Mouse (Mus musculus): Measurements from ENCODE around the gene Trim9.

The Trim9 gene

DNA sequence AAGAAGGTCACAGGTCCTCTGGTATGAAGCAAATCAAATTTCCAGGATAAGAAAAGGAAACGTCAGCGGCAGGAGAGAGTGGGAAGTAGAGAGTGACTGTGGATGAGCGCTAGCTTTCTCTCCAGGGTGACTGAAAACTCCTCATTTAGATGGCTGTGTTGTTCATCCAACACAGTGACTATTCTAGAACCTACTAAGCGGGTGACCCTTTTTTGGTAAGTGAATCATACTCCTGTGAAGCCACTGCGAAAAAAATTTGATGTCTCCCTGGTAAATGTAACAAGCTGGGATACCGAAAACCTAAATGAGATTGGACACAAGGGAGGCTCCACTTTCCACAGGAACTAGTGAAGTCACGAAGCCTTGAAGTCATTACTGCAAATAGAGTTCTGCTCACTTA, 39.5 kb downstream of the Trim9 start:
- no peaks in the 10 kb centered on the region for H3K27me3 ChIP-seq (ENCODE audit: insufficient read depth, low read length)

DNA sequence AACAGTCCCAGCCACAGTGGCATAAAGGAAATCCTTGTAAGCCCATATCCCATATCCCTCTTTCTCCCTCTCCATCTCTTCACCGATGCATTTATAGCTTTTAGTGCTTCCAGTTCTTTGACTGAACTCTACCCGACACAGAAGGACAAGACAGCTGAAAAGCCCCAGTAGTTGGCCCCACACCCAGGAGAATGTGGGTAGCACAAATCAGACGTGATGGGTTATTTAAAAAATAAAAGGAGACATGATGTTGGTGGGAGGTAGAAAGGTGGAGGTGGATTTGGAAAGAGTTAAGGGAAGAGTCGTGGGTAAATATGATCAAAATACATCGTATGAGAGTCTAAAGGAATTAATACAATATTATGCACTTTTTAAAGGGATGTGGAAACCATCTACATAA, 40.4 kb downstream of the Trim9 start:
- Histone ChIP-seq H3K27me3 (ENCODE audit: insufficient read depth, low read length) (no peaks in the 10 kb centered on the region), H3K9me3 (ENCODE audit: low read length) (no peaks in the 10 kb centered on the region), H3K36me3 (ENCODE audit: insufficient read depth, low read length) (no peaks in the 10 kb centered on the region), H3K4me1 (replicated peaks; ENCODE audit: low read depth, low read length) (no peaks in the 10 kb centered on the region), H3K4me3 (replicated peaks; ENCODE audit: low read length) (no peak overlapping the region)
- no peak for TF ChIP-seq POU5F1 (IDR thresholded peaks at IDR 0.05; ENCODE audit: borderline replicate concordance, low read length)
- TF ChIP-seq NANOG (IDR thresholded peaks at IDR 0.05; ENCODE audit: borderline replicate concordance, low read length): no peak
- no peak for TF ChIP-seq CTCF (conservative IDR thresholded peaks at IDR 0.05; ENCODE audit: low read length)

More for the DNA sequence above, 39.5 kb downstream of the Trim9 start:
- Histone ChIP-seq H3K4me1 (replicated peaks; ENCODE audit: low read depth, low read length) (no peaks in the 10 kb centered on the region), H3K9me3 (ENCODE audit: low read length) (no peaks in the 10 kb centered on the region), H3K36me3 (ENCODE audit: insufficient read depth, low read length) (no peaks in the 10 kb centered on the region), H3K4me3 (replicated peaks; ENCODE audit: low read length) (no peak overlapping the region)
- TF ChIP-seq CTCF (conservative IDR thresholded peaks at IDR 0.05; ENCODE audit: low read length) (no peak), NANOG (IDR thresholded peaks at IDR 0.05; ENCODE audit: borderline replicate concordance, low read length) (no peak), POU5F1 (IDR thresholded peaks at IDR 0.05; ENCODE audit: borderline replicate concordance, low read length) (no peak)

GRCm38 (mm10) chr12:70304014-70304413, 43.4 kb downstream of the Trim9 start:
- no peaks in the 10 kb centered on the region for H3K27me3 ChIP-seq (ENCODE audit: insufficient read depth, low read length)
- H3K4me1 ChIP-seq (replicated peaks; ENCODE audit: low read depth, low read length): no peaks in the 10 kb centered on the region
- TF ChIP-seq NANOG (IDR thresholded peaks at IDR 0.05; ENCODE audit: borderline replicate concordance, low read length): no peak
- no peak for TF ChIP-seq CTCF (conservative IDR thresholded peaks at IDR 0.05; ENCODE audit: low read length)
- no peak for TF ChIP-seq POU5F1 (IDR thresholded peaks at IDR 0.05; ENCODE audit: borderline replicate concordance, low read length)
- no peaks in the 10 kb centered on the region for H3K36me3 ChIP-seq (ENCODE audit: insufficient read depth, low read length)
- H3K9me3 ChIP-seq (ENCODE audit: low read length): no peaks in the 10 kb centered on the region
- H3K4me3 ChIP-seq (replicated peaks; ENCODE audit: low read length): no peak overlapping the region

GRCm38 (mm10) chr12:70303525-70303924, 43.9 kb downstream of the Trim9 start:
- Histone ChIP-seq H3K9me3 (ENCODE audit: low read length) (no peaks in the 10 kb centered on the region), H3K27me3 (ENCODE audit: insufficient read depth, low read length) (no peaks in the 10 kb centered on the region), H3K4me1 (replicated peaks; ENCODE audit: low read depth, low read length) (no peaks in the 10 kb centered on the region), H3K36me3 (ENCODE audit: insufficient read depth, low read length) (no peaks in the 10 kb centered on the region), H3K4me3 (replicated peaks; ENCODE audit: low read length) (no peak overlapping the region)
- TF ChIP-seq CTCF (conservative IDR thresholded peaks at IDR 0.05; ENCODE audit: low read length) (no peak), POU5F1 (IDR thresholded peaks at IDR 0.05; ENCODE audit: borderline replicate concordance, low read length) (no peak), NANOG (IDR thresholded peaks at IDR 0.05; ENCODE audit: borderline replicate concordance, low read length) (no peak)

DNA sequence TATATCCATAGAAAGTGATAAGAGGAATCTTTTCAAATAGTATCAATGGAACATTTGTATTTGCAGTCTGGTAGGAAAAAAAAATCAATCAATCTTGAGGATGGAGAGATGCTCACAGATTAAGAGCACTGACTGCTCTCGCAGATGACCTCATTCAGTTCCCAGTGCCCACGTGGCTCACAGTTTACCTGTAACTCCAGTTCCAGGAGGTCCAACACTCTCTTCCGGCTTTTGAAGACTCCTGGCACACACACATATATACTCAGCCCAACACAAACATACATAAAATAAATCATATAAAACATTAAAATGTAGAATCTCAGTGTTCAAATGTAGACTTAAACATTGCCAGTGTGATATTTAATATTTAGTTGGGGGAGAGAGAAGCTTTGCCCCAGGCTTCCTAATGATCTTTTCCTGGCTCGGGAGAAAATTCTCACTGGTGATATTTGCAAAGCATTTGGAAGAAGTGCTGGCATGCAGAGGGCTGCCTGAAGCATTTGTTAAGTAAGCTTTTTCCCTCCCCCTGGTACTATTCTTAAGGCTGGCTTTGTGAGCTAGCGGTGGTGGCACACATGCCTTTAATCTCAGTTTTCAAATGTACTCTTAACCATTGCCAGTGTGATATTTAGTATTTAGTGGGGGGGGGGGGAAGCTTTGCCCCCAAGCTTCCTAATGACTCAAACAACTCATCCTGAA, 45.2 kb downstream of the Trim9 start:
- no peak overlapping the region for H3K4me3 ChIP-seq (replicated peaks; ENCODE audit: low read length)
- no peaks in the 10 kb centered on the region for H3K27me3 ChIP-seq (ENCODE audit: insufficient read depth, low read length)
- no peaks in the 10 kb centered on the region for H3K9me3 ChIP-seq (ENCODE audit: low read length)
- H3K36me3 ChIP-seq (ENCODE audit: insufficient read depth, low read length): no peaks in the 10 kb centered on the region
- no peak for TF ChIP-seq POU5F1 (IDR thresholded peaks at IDR 0.05; ENCODE audit: borderline replicate concordance, low read length)
- TF ChIP-seq NANOG (IDR thresholded peaks at IDR 0.05; ENCODE audit: borderline replicate concordance, low read length): no peak
- no peak for TF ChIP-seq CTCF (conservative IDR thresholded peaks at IDR 0.05; ENCODE audit: low read length)
- H3K4me1 ChIP-seq (replicated peaks; ENCODE audit: low read depth, low read length): no peaks in the 10 kb centered on the region

GRCm38 (mm10) chr12:70293927-70294684, 53.3 kb downstream of the Trim9 start:
- no peaks in the 10 kb centered on the region for H3K36me3 ChIP-seq (ENCODE audit: insufficient read depth, low read length)
- H3K4me1 ChIP-seq (replicated peaks; ENCODE audit: low read depth, low read length): peaks cover 8% of the 10 kb centered on the region; the same call in 1 of the 2 replicates
- peaks cover under 1% of the 10 kb centered on the region for H3K27me3 ChIP-seq (ENCODE audit: insufficient read depth, low read length)
- H3K9me3 ChIP-seq (ENCODE audit: low read length): peaks cover 10% of the 10 kb centered on the region
- no peak overlapping the region for H3K4me3 ChIP-seq (replicated peaks; ENCODE audit: low read length)
- TF ChIP-seq CTCF (conservative IDR thresholded peaks at IDR 0.05; ENCODE audit: low read length) (no peak), POU5F1 (IDR thresholded peaks at IDR 0.05; ENCODE audit: borderline replicate concordance, low read length) (no peak), NANOG (IDR thresholded peaks at IDR 0.05; ENCODE audit: borderline replicate concordance, low read length) (no peak)

DNA sequence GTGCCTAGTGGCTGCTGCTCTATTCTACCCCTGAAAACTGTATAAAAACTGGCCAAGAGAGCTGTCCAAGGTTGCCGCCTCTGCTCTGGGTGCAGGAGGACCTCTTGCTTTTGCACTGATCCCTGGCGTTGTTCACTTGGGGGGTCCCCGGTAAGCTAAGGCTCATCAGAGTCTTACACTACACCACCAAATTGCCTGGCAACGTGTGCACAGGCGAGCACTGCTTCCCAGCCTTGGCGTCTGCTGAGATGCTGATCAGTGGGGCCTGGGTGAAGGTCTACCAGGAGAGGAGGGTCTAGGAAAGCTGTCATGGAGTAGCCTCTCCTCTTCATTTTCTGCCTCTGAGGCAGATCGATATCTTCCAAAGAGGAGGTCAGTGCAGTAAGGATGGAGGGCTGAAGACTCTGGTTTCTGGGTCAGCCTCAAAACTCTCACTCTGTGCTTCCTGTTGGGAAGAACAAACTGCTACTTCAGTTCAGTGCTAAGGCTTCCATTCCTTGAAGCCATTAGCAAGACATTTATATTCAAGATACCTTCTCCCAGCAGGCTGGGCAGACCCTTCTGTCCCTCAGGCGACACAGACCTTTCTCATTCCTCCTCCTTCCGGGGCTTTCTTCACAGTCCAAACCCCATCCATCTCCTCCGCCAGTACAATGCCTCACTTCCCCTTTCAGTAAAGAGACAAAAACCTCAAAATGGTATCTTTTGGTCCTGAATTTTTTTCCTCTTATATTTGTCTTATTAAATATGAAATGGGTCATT, 54.1 kb downstream of the Trim9 start:
- H3K9me3 ChIP-seq (ENCODE audit: low read length): peaks cover 10% of the 10 kb centered on the region
- peaks cover 5% of the 10 kb centered on the region for H3K27me3 ChIP-seq (ENCODE audit: insufficient read depth, low read length)
- no peak for TF ChIP-seq NANOG (IDR thresholded peaks at IDR 0.05; ENCODE audit: borderline replicate concordance, low read length)
- TF ChIP-seq CTCF (conservative IDR thresholded peaks at IDR 0.05; ENCODE audit: low read length): no peak
- TF ChIP-seq POU5F1 (IDR thresholded peaks at IDR 0.05; ENCODE audit: borderline replicate concordance, low read length): no peak
- H3K36me3 ChIP-seq (ENCODE audit: insufficient read depth, low read length): no peaks in the 10 kb centered on the region
- peaks cover 8% of the 10 kb centered on the region; the same call in 1 of the 2 replicates for H3K4me1 ChIP-seq (replicated peaks; ENCODE audit: low read depth, low read length)
- H3K4me3 ChIP-seq (replicated peaks; ENCODE audit: low read length): no peak overlapping the region

- Histone ChIP-seq H3K36me3 (ENCODE audit: insufficient read depth, low read length) (no peaks in the 10 kb centered on the region), H3K4me3 (replicated peaks; ENCODE audit: low read length) (no peak overlapping the region), H3K9me3 (ENCODE audit: low read length) (no peaks in the 10 kb centered on the region), H3K27me3 (ENCODE audit: insufficient read depth, low read length) (peaks cover 11% of the 10 kb centered on the region; the same call in 1 of the 2 replicates), H3K4me1 (replicated peaks; ENCODE audit: low read depth, low read length) (peaks cover 7% of the 10 kb centered on the region)
- TF ChIP-seq NANOG (IDR thresholded peaks at IDR 0.05; ENCODE audit: borderline replicate concordance, low read length) (no peak), POU5F1 (IDR thresholded peaks at IDR 0.05; ENCODE audit: borderline replicate concordance, low read length) (no peak), CTCF (conservative IDR thresholded peaks at IDR 0.05; ENCODE audit: low read length) (no peak)
These were observed 61.9 kb downstream of the Trim9 start for GRCm38 (mm10) chr12:70285521-70285920.
